Mouse (Mus musculus) kidney, adult 18-20 months (tissue): ENCODE results near the gene Jtb.

ENCODE experiments used
- DNase-seq: peaks from one replicate; pipeline ENCODE4 v3.0.0; 2021

The Jtb gene

DNA sequence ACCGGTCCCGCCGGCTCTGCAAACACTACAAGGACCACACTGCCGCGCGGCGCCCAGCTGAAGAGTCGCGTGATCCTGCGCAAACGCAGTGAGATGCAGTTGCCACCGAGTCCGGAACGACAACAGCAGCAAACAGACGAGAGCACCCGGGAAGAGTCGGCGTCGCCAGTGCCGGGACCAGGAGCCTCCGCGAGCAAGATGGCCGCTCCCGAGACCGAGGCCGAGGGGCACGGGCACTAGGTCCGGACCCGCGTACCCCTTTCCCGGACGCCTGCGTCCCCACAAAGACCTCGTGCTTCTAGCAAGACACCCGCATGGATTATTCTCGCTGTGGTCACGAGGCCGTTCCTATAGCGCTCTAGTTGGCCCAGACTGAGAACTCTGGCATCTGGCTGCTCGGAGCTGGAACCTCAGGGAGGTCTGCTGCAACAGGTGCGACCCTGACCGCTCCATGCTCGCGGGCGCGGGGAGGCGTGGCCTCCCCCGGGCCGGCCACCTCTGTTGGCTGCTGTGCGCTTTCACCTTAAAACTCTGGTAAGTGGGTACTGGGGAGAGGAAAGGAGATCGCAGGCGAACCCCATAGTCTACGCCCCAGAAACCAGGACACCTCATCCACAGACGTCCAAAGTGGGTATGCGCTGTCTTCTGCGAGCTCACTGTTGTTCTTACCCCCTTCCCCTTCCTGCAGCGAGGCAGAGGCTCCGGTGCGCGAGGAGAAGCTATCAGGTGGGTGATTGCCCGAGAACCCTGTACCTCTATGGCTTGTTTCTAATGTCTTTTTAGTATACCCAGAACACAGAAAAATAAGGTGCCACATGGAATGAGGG lies at the start of gene Jtb:
Gene Jtb, plus strand, starts transcription at position 91 of the 827 bp plus-strand sequence.
- peak; percentile 94 for DNase-seq

DNA sequence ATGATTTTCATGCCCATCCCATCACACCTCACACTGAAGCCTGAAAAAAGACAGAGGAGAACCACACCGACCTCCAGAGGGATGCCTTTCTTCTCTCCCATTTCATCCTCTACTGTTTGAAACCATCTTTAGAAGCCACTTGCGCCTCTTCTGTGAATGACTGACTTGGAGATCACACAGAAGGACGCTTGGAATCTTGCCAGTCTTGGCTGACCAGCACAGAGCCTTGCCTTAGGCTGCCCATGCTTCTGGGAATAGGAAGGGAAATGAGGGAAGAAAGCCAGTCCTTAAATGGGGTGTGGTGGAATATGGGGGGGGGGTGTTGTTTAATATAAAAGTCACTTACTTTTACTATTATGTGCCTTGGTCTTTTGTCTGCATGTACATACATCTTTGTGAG lies 47.8 kb upstream of the Jtb start:
- no peak for DNase-seq

GRCm38 (mm10) chr3:90190859-90191510 lies 40.4 kb upstream of the Jtb start:
- no peak for DNase-seq

DNA sequence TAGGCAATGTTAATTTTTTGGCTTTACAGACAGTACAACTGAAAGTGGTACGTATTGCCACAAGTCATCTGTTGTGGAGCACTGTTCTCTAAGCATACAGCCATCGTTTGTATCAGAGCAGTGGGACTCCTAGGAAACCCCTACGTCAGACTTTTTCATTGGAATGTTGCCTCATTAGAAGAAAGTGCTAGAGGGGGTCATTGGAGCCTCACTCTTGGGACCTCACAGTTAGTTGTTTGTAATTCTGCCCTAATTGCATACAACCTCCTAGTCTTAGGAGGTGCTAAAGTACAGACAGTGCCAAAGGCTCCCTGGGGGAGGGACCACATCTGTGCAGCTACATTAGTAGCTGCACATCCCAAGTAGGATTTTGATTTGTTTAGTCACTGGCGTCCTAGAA lies 36.6 kb upstream of the Jtb start:
- DNase-seq: no peak

- no peak for DNase-seq
Observed at GRCm38 (mm10) chr3:90195644-90196043, 35.8 kb upstream of the Jtb start.

- no peak for DNase-seq
Observed at GRCm38 (mm10) chr3:90197548-90197947, 33.8 kb upstream of the Jtb start.

DNA sequence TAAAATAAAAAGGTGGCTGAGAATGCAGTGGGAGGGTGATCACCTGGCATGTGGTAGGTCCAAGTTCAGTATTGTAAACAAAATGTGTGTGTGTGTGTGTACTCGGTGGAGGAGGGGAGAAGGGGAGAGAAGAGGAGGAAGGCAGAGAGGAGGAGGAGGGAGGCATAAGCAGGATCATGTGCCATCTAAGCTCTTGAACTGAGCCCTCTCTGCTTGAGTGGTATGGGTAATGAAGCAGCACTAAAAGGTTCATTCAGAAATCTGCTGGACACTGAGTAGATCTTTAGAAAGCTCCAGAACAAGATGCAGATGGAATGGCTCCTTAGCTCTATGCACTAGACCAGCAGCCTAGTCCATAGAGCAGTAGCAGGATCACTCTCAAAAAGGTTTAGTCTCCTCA lies 28.5 kb upstream of the Jtb start:
- no peak for DNase-seq

GRCm38 (mm10) chr3:90203619-90204018 lies 27.8 kb upstream of the Jtb start:
- no peak for DNase-seq

- DNase-seq: no peak
Observed at GRCm38 (mm10) chr3:90204582-90204981, 26.8 kb upstream of the Jtb start.

DNA sequence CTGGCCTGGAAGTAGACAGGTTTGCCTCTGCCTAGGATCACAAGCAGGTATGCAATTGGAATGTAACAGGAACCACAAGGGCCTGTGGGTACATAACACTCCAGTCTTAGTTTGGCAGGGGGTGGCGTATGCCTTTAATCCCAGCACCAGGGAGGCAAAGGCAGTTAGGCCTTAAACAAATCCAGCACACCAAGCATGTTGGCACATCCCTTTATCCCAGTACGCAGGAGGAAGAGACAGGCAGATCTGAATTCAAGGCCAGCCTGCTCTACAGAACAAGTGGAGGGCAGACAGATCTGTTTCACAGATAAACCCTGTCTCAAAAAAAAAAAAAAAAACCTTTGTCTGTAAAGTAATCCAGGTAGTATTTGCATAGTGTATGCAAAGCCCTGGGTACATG lies 22.7 kb upstream of the Jtb start:
- DNase-seq: no peak

DNA sequence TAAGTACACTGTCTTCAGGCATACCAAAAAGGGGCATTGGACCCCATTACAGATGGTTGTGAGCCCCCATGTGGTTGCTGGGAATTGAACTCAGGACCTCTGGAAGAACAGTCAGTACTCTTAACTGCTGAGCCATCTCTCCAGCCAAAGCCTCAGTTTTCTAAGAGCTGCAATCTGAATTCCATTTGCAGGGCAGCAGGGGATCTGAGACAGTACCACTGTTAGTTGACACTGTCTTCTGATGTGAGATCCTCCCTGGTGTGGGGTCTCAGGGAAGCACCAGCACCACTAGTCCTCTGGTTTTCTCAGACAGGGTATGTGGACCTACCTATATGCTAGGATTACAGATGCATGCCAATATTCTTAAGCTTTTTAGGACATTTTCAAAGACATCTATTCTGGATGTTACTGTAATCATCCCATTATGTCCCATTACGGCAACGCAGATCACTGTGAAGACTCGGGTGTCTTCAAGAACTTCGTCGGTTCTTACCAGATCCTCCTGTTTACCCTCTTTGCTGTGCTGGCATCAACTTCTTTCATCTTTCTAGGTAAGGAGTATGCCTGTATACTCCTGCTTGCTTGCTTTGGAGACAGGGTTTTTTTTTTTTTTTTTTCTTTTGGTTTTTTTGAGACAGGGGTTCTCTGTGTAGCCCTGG lies 21.4 kb upstream of the Jtb start:
- no peak for DNase-seq

- no peak for DNase-seq
Observed at GRCm38 (mm10) chr3:90211475-90212398, 19.7 kb upstream of the Jtb start.

DNA sequence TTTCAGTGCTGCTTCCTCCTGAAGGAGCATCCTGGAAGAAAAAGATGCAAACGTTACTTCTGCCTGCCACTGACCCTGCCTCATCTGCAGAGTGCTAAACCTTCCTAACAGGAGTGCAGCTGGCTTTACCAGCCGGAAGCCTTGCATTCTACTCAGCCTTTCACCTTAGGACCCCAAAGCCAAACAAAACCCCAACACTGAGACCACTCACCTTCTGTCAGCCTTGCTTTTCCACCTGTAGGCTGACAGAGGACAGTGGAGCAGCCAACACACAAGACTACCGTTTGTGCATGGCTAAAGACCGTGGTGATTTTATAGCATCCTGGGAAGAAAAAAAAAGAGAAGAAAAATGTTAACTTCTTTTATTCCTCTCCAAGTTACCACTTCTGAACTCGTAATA lies 18.7 kb upstream of the Jtb start:
- no peak for DNase-seq

DNA sequence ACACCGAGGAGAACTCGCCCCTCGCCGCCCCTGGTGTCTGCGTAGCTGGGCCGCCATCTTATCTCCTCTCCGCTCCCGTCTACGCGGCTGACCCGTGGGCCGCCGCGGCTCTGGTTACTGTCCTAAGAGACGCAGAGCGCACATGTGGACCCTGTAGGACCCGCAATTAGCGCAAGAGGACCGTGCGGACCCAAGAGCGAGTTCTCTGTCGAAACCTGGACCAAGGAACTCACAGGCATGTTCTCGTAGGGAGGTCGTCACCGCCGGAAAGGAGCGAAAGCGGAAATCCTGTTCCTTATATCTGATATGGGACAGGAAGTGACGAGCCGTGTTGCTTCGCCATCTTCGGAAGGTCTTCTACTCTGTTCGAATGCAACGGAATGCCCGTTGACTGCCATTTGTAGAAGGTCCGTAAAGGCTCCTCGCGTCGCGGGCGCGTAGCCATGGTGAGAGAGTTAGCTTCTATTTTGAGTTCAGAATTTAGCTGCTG lies 18.0 kb upstream of the Jtb start, which contains the start of the genes Rps27 and Rab13:
Gene Rps27, minus strand, starts transcription at position 275 of the 490 bp plus-strand sequence.
Gene Rab13, plus strand, starts transcription at position 319 of the 490 bp plus-strand sequence.
- peak; percentile 94 for DNase-seq

DNA sequence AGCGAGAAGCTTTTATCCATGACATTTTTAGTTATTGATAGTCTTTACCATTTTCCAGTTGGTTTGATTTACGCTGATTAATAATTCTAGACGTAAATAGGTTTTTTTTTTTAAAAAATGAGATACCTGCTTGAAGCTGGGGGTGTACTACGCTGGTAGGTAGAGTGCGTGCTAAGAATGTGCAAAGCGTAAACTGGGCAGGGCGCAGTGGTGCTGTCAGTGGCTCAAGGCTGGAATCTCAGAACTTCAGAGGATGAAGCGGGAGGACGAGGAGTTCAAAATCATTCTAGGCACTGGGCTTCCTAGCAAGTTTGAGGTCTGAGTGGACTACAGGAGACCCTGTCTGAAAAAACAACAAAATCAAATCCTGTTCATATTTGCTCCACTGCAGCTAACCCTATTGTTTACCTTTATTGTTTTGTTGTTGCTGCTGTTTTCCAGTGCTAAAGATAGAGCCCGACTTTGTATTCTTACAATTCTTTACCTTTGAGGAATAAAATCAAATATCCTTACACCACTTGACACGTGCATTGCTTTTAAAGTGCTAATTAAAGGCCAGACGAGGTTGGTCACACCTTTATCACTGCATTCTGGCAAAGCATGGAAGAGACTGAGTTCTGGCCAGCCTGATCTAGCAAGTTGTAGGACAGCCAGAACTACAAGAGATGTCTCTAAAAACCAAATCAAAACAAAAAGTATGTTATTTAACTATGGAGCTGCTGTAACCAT lies 17.3 kb upstream of the Jtb start:
- peak; percentile 33 for DNase-seq

- DNase-seq: no peak
Observed at GRCm38 (mm10) chr3:90215825-90216380, 15.5 kb upstream of the Jtb start.

- peak; percentile 64 for DNase-seq
Observed at GRCm38 (mm10) chr3:90220088-90220487, 11.3 kb upstream of the Jtb start.

GRCm38 (mm10) chr3:90220531-90220951 lies 10.9 kb upstream of the Jtb start:
- DNase-seq: peak; percentile 84

DNA sequence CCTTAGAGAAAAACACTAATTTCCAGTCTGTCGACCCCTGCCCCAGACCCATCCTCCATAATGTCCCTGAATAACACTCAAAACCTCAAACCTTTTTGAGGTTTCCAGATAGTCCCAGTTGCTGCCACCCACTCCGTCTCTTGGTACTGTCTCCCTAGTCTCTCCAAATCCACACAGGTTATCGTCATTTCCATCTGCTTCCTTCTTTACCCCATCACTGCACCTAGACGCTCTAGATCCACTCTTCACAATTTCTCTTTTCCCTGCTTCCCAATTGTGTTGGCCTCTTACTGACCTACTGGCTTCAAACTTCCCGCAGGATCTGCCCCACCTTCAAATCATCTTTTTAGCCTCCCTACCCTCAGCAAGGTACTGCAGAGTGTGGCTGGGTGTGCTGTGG lies 10.3 kb upstream of the Jtb start:
- no peak for DNase-seq

DNA sequence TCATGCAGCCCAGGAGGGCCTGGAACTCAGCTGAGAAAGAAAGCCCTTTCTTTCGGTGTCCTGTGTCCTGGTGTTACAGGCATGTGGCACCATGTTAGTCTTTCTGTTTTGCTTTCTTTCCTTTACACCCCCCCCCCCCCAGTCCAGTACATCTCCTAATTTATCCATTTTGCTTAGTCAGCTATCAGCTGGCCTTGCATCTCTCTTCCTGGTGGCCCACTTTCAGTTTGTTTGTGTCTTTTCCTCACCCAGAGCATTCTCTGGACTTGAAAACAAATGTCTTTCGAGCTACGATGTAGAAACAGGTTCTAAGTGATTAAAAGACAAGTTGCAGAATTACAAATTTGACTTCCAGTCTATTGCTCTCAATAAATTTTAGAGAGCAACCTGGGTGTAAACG lies 8.9 kb upstream of the Jtb start:
- no peak for DNase-seq

- no peak for DNase-seq
Observed at GRCm38 (mm10) chr3:90222941-90223340, 8.5 kb upstream of the Jtb start.
